Mouse (Mus musculus): ENCODE results near the gene Crnkl1. TPM values are rescaled to one million over a fixed set of nuclear protein-coding genes. Genes with fewer than 3 reads are reported as not detected.
"Not testable (repeated sequence)": the region's sequence is repeated elsewhere in the genome, so short reads cannot be mapped to it uniquely, and the experiment has no call there.

Crnkl1 gene
- polyA plus RNA-seq, 1 experiment: 2.3 TPM

- Histone ChIP-seq H3K4me3 (replicated peaks) (no peak overlapping the region), H3K9me3 (no peaks in the 10 kb centered on the region), H3K4me1 (peaks cover 21% of the 10 kb centered on the region), H3K27me3 (replicated peaks) (peaks cover 11% of the 10 kb centered on the region), H3K36me3 (replicated peaks; ENCODE audit: low read length) (no peaks in the 10 kb centered on the region)
- TF ChIP-seq GATA1 (IDR thresholded peaks at IDR 0.05; ENCODE audit: borderline replicate concordance, low read length) (no peak), FLI1 (IDR thresholded peaks at IDR 0.05; ENCODE audit: low read length) (no peak)
Measured at GRCm38 (mm10) chr2:145941403-145941802, 6.6 kb upstream of the Crnkl1 start.

GRCm38 (mm10) chr2:145936975-145937374 lies 2.2 kb upstream of the Crnkl1 start:
- peaks cover 9% of the 10 kb centered on the region for H3K36me3 ChIP-seq (replicated peaks; ENCODE audit: low read length)
- peaks cover 2% of the 10 kb centered on the region for H3K27me3 ChIP-seq (replicated peaks)
- H3K9me3 ChIP-seq: no peaks in the 10 kb centered on the region
- H3K4me1 ChIP-seq: peaks cover 23% of the 10 kb centered on the region
- no peak overlapping the region for H3K4me3 ChIP-seq (replicated peaks)
- no peak for TF ChIP-seq GATA1 (IDR thresholded peaks at IDR 0.05; ENCODE audit: borderline replicate concordance, low read length)
- no peak for TF ChIP-seq FLI1 (IDR thresholded peaks at IDR 0.05; ENCODE audit: low read length)

- Histone ChIP-seq H3K36me3 (replicated peaks; ENCODE audit: low read length) (peaks cover 96% of the 10 kb centered on the region), H3K9me3 (no peaks in the 10 kb centered on the region), H3K4me1 (0 out of 2 replicates have a peak, but pooled peaks cover 5% of the 10 kb centered on the region), H3K27me3 (replicated peaks) (no peaks in the 10 kb centered on the region), H3K4me3 (replicated peaks) (no peak overlapping the region)
- TF ChIP-seq GATA1 (IDR thresholded peaks at IDR 0.05; ENCODE audit: borderline replicate concordance, low read length) (no peak), FLI1 (IDR thresholded peaks at IDR 0.05; ENCODE audit: low read length) (no peak)
Measured at GRCm38 (mm10) chr2:145920941-145921650, 13.7 kb downstream of the Crnkl1 start.

- H3K4me3 ChIP-seq (replicated peaks); H3K27me3 ChIP-seq (replicated peaks); H3K9me3 ChIP-seq: not testable (repeated sequence)
- H3K36me3 ChIP-seq (replicated peaks; ENCODE audit: low read length): peaks cover 52% of the 10 kb centered on the region
- H3K4me1 ChIP-seq: peaks cover 38% of the 10 kb centered on the region
Measured at GRCm38 (mm10) chr2:145905884-145906283, 28.9 kb downstream of the Crnkl1 start.

GRCm38 (mm10) chr2:145905156-145905555 lies 29.7 kb downstream of the Crnkl1 start:
- Histone ChIP-seq H3K9me3 (no peaks in the 10 kb centered on the region), H3K27me3 (replicated peaks) (no peaks in the 10 kb centered on the region), H3K36me3 (replicated peaks; ENCODE audit: low read length) (peaks cover 44% of the 10 kb centered on the region), H3K4me3 (replicated peaks) (peak overlapping the region; percentile 23), H3K4me1 (peaks cover 38% of the 10 kb centered on the region)
- TF ChIP-seq FLI1 (IDR thresholded peaks at IDR 0.05; ENCODE audit: low read length): no peak
- no peak for TF ChIP-seq GATA1 (IDR thresholded peaks at IDR 0.05; ENCODE audit: borderline replicate concordance, low read length)

- peaks cover 45% of the 10 kb centered on the region for H3K4me1 ChIP-seq
- no peaks in the 10 kb centered on the region for H3K27me3 ChIP-seq (replicated peaks)
- no peak for TF ChIP-seq FLI1 (IDR thresholded peaks at IDR 0.05; ENCODE audit: low read length)
- TF ChIP-seq GATA1 (IDR thresholded peaks at IDR 0.05; ENCODE audit: borderline replicate concordance, low read length): no peak
- no peaks in the 10 kb centered on the region for H3K9me3 ChIP-seq
- H3K36me3 ChIP-seq (replicated peaks; ENCODE audit: low read length): peaks cover 35% of the 10 kb centered on the region
- peak overlapping the region; percentile 97 for H3K4me3 ChIP-seq (replicated peaks)
Measured at GRCm38 (mm10) chr2:145903983-145904616, 30.7 kb downstream of the Crnkl1 start.

- H3K27me3 ChIP-seq (replicated peaks): no peaks in the 10 kb centered on the region
- TF ChIP-seq FLI1 (IDR thresholded peaks at IDR 0.05; ENCODE audit: low read length) (peak; percentile 67; the same call in 1 of the 2 replicates), GATA1 (IDR thresholded peaks at IDR 0.05; ENCODE audit: borderline replicate concordance, low read length) (no peak)
- H3K4me1 ChIP-seq: peaks cover 40% of the 10 kb centered on the region
- peaks cover 27% of the 10 kb centered on the region for H3K36me3 ChIP-seq (replicated peaks; ENCODE audit: low read length)
- peak overlapping the region; percentile 97 for H3K4me3 ChIP-seq (replicated peaks)
- H3K9me3 ChIP-seq: no peaks in the 10 kb centered on the region
Measured at GRCm38 (mm10) chr2:145903061-145903901, 31.5 kb downstream of the Crnkl1 start.

GRCm38 (mm10) chr2:145901861-145902260 lies 33.0 kb downstream of the Crnkl1 start, which contains the start of gene Naa20:
TSS of gene Naa20 (plus strand) at chr2:145902099.
- Histone ChIP-seq H3K36me3 (replicated peaks; ENCODE audit: low read length) (peaks cover 15% of the 10 kb centered on the region), H3K4me3 (replicated peaks) (peak within 1 kb of the TSS; percentile 97)
- TF ChIP-seq GATA1 (IDR thresholded peaks at IDR 0.05; ENCODE audit: borderline replicate concordance, low read length) (no peak), FLI1 (IDR thresholded peaks at IDR 0.05; ENCODE audit: low read length) (no peak)

GRCm38 (mm10) chr2:145900318-145900717 lies 34.5 kb downstream of the Crnkl1 start:
- H3K9me3 ChIP-seq; H3K4me3 ChIP-seq (replicated peaks); H3K27me3 ChIP-seq (replicated peaks); H3K36me3 ChIP-seq (replicated peaks; ENCODE audit: low read length): not testable (repeated sequence)
- H3K4me1 ChIP-seq: peaks cover 38% of the 10 kb centered on the region

More at GRCm38 (mm10) chr2:145901861-145902260, 33.0 kb downstream of the Crnkl1 start, which contains the start of gene Naa20:
- Histone ChIP-seq H3K9me3 (no peaks in the 10 kb centered on the region), H3K4me1 (peaks cover 47% of the 10 kb centered on the region), H3K27me3 (replicated peaks) (no peaks in the 10 kb centered on the region)
